Mouse (Mus musculus) c-Kit-positive CD71-negative TER-119-negative erythroid progenitor cells, embryonic 14.5 days (primary cell): ENCODE data around the gene Zfp467.

ENCODE experiments used
- DNase-seq: peaks from one replicate; pipeline ENCODE4 v3.0.0-alpha.2; 2013; ENCODE audit warnings: low read depth

Zfp467 gene

DNA sequence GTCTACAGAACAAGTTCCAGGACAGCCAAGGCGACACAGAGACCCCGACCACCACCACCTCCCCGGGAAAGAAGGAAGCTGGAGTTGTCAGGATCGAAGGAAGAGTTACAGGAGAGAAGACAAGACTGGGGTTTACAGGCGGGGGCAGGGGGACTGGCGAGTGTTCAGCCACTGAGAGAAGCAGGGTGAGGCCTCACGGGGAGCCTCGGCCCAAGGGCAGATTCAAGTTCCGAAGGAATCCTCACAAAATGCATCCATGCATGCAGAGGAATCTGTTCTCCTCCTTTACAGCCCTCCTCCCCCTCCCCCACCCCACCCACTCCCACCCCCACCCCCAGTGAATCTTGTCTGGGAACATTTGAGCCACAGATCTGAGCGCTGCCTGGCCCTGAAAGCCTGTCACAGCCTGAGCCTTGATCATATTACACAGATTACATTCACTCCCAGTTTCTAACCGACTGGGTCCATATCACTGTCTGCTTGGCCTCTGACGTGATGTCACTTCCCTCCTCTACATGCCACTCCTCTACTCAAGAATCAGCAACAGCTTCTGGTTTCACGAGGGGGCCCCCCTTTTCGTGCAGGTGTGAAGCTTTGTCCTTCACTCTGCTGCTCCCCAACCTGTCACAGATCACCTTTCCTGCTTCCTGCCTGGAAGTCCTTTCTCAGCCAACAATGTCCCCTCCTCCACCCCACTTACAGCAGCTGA is 5.2 kb downstream of the Zfp467 start:
- DNase-seq = no peak

DNA sequence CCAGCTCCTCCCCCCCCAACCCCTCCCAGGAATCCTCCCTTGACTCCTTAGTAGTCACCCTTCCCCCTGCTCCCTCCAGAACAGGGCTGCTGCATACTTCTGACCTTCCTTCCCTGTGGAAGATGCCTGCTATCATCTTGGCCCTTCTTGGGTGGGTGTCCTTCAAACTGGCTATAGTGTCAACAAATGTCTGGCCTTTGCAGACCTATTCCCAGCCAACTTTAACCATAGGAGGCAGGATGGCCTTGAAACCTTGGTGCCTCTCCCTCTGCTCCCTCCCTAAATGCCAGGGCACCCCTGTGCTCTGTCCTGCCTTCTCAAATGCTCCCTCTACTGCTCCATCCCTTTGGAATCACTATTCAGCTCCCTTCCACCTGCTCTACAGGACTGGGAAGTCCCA is 6.0 kb downstream of the Zfp467 start:
- no peak for DNase-seq

DNA sequence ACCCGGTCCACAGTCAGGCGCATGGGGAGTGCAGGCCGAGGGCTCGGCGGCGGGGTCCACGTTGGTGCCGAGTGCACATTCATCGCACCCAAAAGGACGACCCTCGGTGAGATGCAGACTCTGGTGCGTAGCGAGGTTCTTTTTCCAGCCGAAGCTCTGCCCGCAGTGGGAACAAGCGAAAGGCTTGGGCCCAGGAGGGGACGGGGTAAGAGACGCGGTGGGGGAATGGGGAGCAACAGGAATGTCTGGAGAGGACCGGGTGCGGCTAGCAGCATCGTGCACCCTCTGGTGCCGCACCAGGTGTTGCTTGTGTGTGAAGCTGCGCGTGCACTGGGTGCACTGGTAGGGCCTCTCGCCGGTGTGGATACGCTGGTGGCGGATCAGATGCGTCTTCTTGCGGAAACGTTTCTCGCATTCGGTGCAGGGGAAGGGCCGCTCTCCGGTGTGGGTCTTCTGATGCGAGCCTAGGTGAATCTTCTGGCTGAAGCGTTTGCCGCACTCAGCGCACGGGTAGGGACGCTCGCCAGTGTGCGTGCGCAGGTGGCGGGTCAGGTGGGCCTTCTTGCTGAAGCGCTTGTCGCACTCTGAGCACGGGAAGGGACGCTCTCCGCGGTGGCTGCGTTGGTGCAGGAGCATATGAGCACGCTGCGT is 7.0 kb downstream of the Zfp467 start:
- no peak for DNase-seq

DNA sequence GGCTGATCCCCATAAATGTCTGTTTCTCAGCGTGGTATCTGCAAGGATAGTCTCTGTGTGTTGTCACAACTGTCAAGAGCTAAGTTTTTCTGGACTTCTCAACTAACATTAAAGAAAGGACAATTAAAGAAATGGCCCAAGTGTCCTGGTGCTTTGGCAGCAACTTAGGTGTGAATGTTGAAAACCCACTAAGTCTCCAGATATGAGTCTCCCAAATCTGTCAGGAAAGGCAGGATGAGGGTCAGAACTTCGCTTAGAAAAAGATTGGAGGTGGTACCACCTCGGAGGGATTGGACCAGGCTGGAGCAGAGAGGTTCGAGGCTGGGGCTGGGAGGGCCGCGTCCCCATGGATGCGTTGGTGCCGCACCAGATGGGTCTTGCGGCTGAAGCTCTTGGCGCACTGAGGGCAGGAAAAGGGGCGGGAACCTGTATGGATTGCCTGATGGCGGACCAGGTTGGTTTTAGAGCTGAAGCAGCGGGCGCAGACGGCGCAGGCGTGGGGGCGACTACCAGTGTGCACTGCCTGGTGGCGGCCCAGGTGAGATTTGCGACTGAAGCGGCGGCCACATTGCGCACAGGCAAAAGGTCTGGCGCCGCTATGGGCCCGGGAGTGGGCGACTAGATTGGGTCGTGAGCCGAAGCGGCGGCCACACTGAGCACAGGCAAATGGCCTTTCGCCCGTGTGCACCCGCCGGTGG is 7.8 kb downstream of the Zfp467 start:
- no peak for DNase-seq

DNA sequence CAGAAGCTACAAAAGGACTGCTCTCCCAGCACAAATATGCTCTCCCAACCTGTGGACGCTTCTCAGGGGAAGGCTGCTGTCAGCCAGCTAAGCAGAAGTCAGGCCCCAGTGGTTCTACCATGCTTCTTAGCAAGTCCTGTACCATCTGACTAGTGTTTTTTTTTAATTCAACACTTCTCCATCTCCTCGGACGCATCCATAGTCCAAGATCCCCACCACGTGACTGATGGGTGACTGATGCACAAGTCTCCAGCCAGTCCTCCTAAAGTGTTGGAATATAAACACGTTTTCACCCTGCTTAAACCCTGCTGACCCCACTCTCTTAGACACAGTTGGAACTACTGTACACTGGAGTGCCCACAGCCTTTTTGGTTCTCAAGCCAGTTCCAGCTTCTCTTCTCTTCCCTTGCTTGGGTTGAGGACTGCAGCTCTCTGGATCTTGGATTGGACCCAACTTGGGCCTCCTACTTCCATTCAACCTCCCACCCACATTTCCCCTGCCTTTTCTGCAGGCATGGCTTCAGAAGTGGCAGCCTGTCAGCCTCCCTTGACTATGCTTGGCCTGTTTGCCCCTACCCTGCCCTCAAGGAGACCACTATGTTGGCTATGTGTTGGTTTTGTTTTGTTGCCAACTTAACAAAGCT is 9.8 kb downstream of the Zfp467 start:
- no peak for DNase-seq

DNA sequence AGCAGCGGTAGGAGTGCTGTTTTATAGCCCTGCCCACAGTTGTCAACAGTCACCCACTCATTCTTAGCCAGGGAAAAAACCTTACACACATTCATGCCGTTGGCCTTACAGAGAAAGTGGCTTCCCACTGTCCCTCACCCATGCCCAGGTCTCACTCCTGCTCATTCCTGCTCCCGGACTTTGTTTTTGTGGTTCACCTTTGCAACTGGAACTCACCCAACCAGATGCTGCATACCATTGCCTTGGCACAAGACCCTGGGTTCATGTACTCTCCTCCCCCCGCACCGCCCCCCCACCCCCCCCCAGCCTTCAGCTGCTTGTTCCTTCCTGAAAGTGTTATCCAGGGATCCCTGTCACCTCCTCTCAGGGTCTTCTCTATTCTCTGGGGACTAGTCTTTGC is 10.5 kb downstream of the Zfp467 start:
- no peak for DNase-seq

DNA sequence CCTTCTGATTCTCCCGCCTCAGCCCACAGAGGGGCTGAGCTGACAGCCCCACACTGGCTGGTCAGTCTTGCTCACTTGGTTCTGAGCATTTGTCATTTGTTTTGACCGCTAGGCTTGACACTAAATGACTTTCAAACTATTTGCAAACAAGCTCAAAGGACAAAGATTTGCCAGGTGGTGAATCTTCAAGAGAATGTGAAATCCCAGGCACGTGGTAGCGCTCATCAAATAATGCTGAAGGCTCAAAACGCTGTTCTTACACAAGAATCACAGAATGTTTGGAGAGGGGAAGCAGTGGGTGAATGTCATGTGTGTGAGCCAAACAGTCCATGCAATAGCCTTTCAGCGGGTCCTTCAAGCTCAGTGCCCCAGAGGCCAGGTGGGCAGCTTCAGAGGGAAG is 11.0 kb downstream of the Zfp467 start:
- no peak for DNase-seq

DNA sequence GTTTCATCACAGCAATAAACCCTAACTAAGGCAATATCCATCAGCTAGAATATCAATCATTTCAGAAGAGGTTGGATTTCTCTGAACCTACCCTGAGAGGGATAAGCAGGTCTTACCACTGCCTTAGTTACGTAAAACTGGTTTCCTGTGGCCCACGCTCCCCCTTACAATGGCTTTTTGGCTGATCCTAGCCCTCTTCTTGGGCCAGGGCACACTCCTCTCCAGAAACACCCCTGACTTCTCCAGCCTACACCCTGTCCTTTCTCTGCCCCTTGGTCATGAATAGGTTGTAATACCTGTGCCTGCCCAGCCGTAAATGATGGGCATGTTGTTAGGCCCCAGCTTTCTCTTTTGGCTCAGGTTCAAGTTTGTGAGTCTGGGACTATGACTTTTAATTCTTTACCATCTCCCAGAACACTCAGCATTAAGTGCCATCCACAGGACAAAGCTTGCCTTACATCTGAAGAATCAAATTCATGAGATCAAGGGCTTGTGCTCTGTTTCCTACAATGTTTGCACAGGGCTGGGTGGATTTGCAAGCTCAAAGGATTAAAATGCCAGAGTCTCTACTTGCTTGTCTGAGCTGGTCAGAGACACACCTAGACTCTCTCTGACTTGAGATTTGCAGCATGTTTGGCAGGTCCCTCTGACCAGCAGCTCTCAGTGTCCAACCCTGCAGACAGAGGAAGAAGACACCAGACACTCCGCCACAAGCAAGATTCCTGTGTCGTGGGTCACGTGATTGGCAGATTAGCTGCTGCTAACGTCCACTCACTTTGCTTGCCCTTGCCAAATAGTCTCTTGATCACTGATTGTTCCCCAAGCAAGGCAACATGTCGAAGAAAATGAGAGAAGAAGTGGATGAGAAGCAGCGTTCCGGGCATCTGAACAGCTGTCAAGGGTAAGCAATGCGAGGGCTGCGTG is 12.5 kb downstream of the Zfp467 start:
- DNase-seq = no peak

DNA sequence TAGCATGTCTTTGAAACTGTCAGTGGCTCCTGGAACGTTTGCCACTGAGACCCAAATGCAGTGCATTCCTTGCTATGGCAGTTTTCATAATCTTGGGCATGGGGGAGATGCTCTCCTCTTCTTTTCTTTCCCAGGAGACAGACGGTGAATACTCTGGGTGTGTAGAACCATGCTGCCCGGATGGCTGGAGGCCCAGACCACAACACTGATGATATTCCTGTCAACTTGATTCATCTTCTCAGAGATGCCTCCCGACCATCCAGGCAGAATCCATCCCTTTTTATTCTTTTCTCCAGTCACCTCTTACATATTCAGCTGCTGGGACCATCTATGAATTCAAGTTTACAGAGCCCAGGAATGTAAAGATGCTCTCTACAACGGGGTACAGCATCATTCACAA is 14.9 kb downstream of the Zfp467 start:
- DNase-seq = no peak

DNA sequence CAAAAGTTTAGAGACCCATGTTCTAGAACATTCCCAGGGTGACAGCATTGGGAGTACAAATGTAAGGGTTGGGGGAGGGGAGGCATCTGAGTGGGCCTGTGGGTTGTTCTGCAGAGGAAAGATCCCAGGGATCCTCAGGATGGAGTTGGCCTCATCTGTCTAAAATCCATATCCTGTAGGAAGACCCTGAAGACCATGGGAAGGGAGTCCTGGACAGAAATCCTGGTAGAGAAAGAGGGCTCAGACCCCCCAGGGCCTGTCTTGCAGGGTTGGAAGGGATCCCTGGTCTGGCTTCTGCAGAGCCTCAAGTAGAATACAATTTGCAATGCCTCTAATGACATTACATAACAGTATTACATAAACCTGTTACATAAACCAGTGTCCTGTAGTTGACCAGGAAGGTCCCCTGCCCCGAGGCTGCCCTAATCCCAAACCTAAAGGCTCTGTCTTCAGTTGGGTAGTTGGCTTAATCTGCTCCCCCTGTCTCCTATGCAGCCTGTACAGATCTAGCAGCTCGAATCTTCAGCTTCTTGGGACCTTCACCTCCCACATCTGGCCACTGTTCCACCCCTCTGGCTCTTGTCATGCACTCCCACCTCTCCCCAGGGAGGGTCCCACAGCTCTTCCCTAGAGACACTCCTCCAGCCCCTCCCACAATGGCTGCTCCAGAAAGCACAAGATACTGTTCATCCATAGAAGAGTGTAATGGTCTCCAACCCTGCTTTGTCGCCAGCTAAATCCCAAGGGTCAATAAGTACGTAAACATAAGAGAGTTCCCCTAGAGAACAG is 16.7 kb downstream of the Zfp467 start:
- no peak for DNase-seq

DNA sequence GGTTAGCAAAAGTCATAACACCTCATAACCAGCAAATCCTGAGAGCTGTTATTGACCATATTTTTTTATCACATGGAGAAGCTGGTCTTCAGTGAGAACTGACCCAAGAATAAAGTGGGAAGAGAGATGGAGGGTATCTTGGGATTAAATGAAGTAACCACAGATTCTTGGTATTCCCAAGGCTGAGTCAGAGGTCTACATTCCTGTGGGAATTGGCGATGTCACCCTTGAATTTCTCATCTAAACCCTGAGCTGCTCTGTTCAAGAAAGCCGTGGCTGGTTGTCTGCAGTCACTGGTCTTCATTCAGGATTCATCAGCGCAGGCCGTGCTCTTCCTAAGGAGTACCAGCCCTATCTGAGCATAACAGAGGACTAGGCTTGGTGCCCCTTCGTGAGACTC is 18.7 kb downstream of the Zfp467 start:
- DNase-seq = no peak

DNA sequence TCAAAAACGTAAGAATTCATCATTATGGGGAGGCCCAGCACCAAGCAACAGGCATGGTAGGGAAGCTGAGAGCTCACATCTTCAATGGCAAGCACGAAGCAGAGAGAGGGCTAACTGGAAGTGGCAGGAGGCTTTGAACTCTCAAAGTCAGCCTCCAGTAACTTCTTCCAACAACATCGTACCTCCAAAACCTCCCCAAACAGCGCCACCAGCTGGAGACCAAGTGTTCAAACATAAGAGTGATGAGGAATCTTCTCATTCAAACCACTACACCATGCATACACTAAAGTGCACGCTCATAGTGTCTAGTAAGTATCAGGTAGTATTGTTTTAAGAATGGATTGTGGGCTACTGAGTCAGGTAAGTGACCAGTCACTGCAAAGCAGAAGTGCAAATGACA is 21.6 kb downstream of the Zfp467 start:
- DNase-seq = no peak

DNA sequence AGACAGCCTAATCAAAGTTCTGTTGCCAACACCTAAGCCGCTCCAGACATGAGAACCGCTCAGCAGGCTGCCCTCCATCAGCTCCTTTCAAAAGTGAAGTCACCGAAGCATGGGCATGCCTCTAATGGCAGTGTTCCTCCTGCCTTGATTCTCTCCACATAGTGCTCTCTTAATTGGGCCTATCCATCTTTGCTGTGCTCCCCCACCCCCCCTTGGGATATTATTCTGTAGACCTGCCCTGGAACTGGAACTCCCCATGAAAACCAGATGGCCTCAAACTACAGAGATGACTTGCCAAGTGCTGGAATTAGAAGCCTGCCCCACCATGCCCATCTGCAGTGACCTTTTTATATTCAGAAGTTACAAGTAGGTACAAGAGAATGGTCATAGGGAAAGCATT is 22.3 kb downstream of the Zfp467 start:
- DNase-seq = no peak

DNA sequence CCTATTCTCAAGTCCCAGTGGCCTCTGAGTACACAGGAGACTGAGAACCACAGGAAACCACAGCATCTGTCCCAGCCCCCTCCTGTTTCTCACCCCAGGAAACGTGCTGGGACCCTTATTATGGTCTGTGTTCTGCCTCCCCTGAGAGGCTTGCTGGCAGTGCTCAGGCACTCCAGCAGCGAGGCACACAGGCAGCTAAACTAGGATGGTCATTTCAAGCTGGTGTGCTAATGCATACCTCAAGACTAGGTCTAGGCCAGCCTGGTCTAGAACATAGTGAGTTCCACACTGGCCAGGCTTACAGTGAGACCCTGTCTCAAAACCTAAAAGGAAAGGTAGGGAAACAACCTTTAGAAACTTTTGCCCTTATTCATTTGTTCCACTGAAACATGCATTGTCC is 25.0 kb downstream of the Zfp467 start:
- DNase-seq = no peak

DNA sequence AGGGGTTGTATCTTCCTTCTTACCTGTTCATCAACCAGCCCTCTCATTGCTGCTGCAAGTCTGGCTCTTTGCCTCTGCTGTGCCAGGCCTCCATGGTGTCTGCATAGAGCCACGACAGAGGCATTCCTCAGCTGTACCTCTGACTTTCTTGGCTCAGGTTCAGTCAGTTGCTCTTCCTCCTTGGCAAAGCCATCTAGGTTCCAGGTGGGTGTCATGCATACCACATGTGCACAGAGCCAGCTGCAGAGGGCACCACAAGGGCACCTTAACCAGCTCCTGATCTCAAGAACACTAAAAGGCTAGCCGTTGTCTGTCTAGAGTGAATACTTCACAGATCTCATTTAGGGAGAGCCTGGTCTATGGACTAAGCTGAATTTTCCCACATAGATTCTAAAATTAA is 29.1 kb downstream of the Zfp467 start:
- DNase-seq = no peak

DNA sequence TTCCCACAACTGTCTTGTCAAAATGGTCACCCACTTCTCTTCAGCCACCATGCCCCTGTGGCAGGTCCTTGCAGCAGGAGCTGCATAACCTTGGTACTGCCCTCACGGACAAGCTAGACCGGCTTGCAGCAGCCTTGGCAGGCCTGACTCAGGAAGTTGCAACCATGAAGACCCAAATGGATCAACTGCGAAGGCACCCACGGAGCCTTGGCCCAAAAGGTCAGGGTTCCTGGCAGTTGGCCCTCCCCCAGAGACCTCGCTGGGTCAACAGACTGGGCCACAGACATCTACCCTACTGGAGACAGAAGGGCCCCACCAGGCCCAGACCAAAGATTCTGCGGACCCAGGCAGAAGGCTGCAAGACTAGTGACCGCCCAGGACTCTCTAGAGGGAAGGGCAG is 30.0 kb downstream of the Zfp467 start:
- DNase-seq = no peak

DNA sequence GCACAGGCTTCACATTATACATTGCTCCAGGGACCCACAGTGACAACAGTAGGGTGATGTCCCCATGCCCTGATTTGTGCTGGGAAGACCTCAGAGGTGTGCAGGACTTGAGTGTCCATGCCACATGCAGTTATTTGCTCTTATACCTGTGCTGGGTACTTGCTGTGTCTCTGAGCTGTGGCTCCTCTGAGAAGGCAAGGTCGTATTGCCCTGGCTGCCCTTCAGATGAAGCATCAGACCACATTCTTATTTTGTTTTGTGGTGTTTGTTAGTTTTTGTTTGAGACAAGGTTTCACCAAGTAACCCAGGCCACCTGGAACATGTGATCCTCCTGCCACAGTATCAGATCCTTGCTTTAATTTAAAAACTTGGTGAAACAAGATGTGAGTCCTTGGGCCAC is 30.7 kb downstream of the Zfp467 start:
- DNase-seq = no peak

DNA sequence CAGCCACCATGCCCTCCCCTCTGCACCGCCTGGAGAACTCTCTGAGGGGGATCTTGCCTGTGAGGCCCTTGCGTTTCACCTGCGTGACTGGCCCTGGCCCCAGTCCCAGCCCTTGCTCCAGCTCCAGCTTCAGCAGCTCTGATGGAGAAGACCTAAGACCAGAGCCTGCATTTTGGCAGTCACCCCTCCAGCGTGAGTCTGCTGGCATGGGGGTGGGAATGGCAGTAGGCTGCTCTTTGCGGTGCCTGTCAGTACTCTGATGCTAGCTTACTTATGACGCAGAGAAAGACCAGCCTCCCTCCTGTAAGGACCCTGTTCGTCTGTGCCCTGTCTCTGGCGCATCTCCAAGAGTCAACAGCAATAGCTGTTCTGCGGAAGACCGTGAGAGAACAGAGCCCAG is 32.5 kb downstream of the Zfp467 start:
- no peak for DNase-seq

DNA sequence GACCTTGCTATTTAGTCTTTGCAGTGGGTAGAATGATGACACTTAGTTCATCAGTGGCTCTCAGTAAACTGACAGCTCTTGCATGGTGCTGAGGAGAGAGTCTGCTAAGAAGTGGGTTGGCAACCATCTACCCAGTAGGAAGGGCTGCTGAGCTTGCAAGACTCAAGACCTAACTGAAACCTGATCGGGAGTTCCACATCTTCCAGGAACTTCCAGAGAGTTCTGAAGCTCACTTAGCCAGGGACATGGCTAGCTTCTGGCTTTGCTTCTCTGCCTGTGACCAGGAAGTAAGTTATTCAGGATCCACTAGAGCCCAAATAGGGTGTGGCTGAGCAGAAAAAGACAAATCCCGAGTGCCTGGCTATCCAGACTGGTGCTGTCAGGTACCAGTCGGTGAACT is 33.0 kb downstream of the Zfp467 start:
- no peak for DNase-seq

DNA sequence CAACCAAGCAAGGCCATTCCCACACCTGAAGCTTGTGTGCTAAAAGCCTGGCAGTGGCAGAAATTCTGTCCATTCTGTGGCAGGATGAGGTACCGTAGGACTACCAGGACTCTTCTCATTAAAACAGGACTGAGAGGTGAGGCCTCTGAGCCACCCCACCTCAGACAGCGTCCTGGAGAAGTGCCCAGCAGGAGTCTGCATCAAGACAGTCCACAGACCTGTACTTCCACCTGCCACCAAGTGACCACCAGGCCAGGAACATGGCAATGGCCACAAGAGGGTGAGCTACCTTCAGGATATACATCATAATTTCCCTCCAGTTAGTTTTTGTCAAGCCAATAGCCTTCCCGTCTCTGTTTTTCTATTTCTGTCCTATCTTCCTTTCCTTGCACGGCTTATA is 33.5 kb downstream of the Zfp467 start:
- DNase-seq = no peak
